Mouse (Mus musculus): Measurements from ENCODE around the gene Wdr43. TPM values are rescaled to one million over a fixed set of nuclear protein-coding genes. Genes with fewer than 3 reads are reported as not detected.

The Wdr43 gene
- total and polyA plus RNA-seq, 3 experiments, result 175 to 393 (median 249) TPM

DNA sequence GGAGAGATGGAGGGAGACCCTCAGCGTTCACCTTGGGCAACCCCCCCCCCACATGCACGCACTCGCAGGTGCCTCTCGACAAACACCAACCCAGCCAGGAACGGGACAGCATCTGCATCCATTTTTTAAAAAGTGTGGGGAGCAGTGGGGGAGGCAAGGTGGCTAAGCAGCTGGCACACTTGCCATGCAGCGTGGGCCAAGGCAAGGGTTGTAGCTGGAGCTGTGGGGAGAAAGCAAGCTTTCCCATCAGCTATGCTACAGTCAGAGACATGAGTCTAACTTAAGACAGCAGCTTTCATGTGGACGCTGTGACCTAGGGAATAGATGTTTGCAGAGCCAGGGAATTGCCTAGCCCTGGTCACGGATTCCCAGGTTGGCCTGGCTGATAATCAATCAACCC, 79.5 kb downstream of the Wdr43 start:
- Histone ChIP-seq H3K79me2 (ENCODE audit: control insufficient read depth, insufficient read depth, low read length, poor library complexity) (no peaks in the 10 kb centered on the region), H3K9ac (ENCODE audit: control insufficient read depth, low read depth, low read length, poor library complexity, severe bottlenecking) (no peak overlapping the region), H3K36me3 (ENCODE audit: control insufficient read depth in 1 of 2, insufficient read depth in 2 of 2, low read length in 2 of 2) (no peaks in the 10 kb centered on the region), H3K4me3 (ENCODE audit: control insufficient read depth in 1 of 2, insufficient read depth in 1 of 2, low read depth in 2 of 2, low read length in 2 of 2) (no peak overlapping the region), H3K27me3 (ENCODE audit: control insufficient read depth in 1 of 2, insufficient read depth in 2 of 2, low read length in 2 of 2) (no peaks in the 10 kb centered on the region), H3K4me1 (ENCODE audit: control insufficient read depth in 1 of 2, insufficient read depth in 2 of 2, low read length in 2 of 2) (no peaks in the 10 kb centered on the region), H3K27ac (ENCODE audit: control insufficient read depth, low read depth, low read length) (no peak overlapping the region), H3K9me3 (replicated peaks; ENCODE audit: insufficient read depth, low read length) (no peaks in the 10 kb centered on the region)
- TF ChIP-seq ZKSCAN1 (IDR thresholded peaks at IDR 0.05; ENCODE audit: low read depth, low read length), result no peak
- TF ChIP-seq GATA1 (IDR thresholded peaks at IDR 0.05; ENCODE audit: low read depth, low read length), result no peak
- TF ChIP-seq USF2 (IDR thresholded peaks at IDR 0.05; ENCODE audit: borderline replicate concordance in 1 of 2, insufficient read depth in 1 of 2, low read depth in 1 of 2, low read length in 2 of 2), result no peak
- no peak for TF ChIP-seq SMC3 (IDR thresholded peaks at IDR 0.05; ENCODE audit: low read depth, low read length)
- TF ChIP-seq USF1 (IDR thresholded peaks at IDR 0.05; ENCODE audit: low read depth, low read length), result no peak
- TF ChIP-seq MYB (IDR thresholded peaks at IDR 0.05; ENCODE audit: low read depth, low read length), result no peak
- TF ChIP-seq ZNF384 (IDR thresholded peaks at IDR 0.05; ENCODE audit: low read depth, low read length), result no peak
- no peak for TF ChIP-seq ZC3H11A (IDR thresholded peaks at IDR 0.05; ENCODE audit: low read depth, low read length)
- DNase-seq (ENCODE audit: low read depth, low spot score), result no peak

GRCm38 (mm10) chr17:71695716-71696315, 80.1 kb downstream of the Wdr43 start:
- no peaks in the 10 kb centered on the region for H3K9me3 ChIP-seq (replicated peaks; ENCODE audit: insufficient read depth, low read length)
- no peak overlapping the region for H3K9ac ChIP-seq (ENCODE audit: control insufficient read depth, low read depth, low read length, poor library complexity, severe bottlenecking)
- no peaks in the 10 kb centered on the region for H3K36me3 ChIP-seq (ENCODE audit: control insufficient read depth in 1 of 2, insufficient read depth in 2 of 2, low read length in 2 of 2)
- no peak for DNase-seq (ENCODE audit: low read depth, low spot score)
- no peak overlapping the region for H3K27ac ChIP-seq (ENCODE audit: control insufficient read depth, low read depth, low read length)
- H3K79me2 ChIP-seq (ENCODE audit: control insufficient read depth, insufficient read depth, low read length, poor library complexity), result no peaks in the 10 kb centered on the region
- H3K4me1 ChIP-seq (ENCODE audit: control insufficient read depth in 1 of 2, insufficient read depth in 2 of 2, low read length in 2 of 2), result no peaks in the 10 kb centered on the region
- no peaks in the 10 kb centered on the region for H3K27me3 ChIP-seq (ENCODE audit: control insufficient read depth in 1 of 2, insufficient read depth in 2 of 2, low read length in 2 of 2)
- no peak overlapping the region for H3K4me3 ChIP-seq (ENCODE audit: control insufficient read depth in 1 of 2, insufficient read depth in 1 of 2, low read depth in 2 of 2, low read length in 2 of 2)
- TF ChIP-seq ETS1 (IDR thresholded peaks at IDR 0.05; ENCODE audit: low read depth, low read length), result no peak
- TF ChIP-seq ZNF384 (IDR thresholded peaks at IDR 0.05; ENCODE audit: low read depth, low read length), result no peak
- no peak for TF ChIP-seq ZMIZ1 (IDR thresholded peaks at IDR 0.05; ENCODE audit: low read depth, low read length)
- no peak for TF ChIP-seq GATA1 (IDR thresholded peaks at IDR 0.05; ENCODE audit: low read depth, low read length)
- no peak for TF ChIP-seq MYB (IDR thresholded peaks at IDR 0.05; ENCODE audit: low read depth, low read length)
- TF ChIP-seq EP300 (IDR thresholded peaks at IDR 0.05; ENCODE audit: low read depth in 1 of 2, low read length in 2 of 2), result no peak
- TF ChIP-seq MYC (IDR thresholded peaks at IDR 0.05; ENCODE audit: low read depth, low read length), result no peak
- no peak for TF ChIP-seq SIN3A (IDR thresholded peaks at IDR 0.05; ENCODE audit: low read length)
- TF ChIP-seq NELFE (IDR thresholded peaks at IDR 0.05; ENCODE audit: low read depth, low read length), result no peak
- no peak for TF ChIP-seq SMC3 (IDR thresholded peaks at IDR 0.05; ENCODE audit: low read depth, low read length)
- TF ChIP-seq RAD21 (IDR thresholded peaks at IDR 0.05; ENCODE audit: low read depth, low read length), result no peak
- TF ChIP-seq POLR2AphosphoS2 (IDR thresholded peaks at IDR 0.05; ENCODE audit: low read length), result no peak
- no peak for TF ChIP-seq TCF12 (IDR thresholded peaks at IDR 0.05; ENCODE audit: low read depth, low read length)
